Mouse (Mus musculus) erythroblast, embryonic 14.5 days (primary cell): Measurements from ENCODE around the gene Gm13275.
"Not testable (repeated sequence)": the region's sequence is repeated elsewhere in the genome, so short reads cannot be mapped to it uniquely, and the experiment has no call there.

Experiments
- GATA1 ChIP-seq: IDR thresholded peaks from 2 replicates; pipeline ENCODE4 v1.6.1; 2012; ENCODE audit warnings: low read length, inconsistent platforms, mixed read lengths
- TAL1 ChIP-seq: IDR thresholded peaks from 3 replicates; pipeline ENCODE4 v1.6.1; 2012; ENCODE audit warnings: low read length, inconsistent platforms, mixed read lengths

DNA sequence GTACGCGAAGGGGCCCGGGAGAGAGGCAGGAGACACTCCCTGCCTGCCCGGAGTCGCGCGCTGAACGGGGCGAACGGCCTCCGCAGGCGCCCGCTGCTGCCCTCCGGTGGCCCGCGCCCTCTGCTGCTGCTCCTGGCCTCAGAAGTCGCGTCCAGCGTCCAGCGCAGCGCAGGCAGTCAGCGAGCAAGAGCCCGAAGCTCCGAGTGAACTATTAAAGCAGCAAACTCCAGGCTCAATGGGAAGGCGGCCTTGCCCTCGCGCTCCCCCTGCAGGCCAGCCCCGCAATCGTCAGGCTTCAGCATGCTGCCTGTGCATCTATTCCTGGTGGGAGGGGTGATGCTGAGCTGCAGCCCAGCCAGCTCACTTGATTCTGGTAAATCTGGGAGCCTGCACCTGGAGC lies 17.7 kb upstream of the Gm13275 start, which contains the start of gene Gm13289:
- not testable (repeated sequence) for TF ChIP-seq GATA1, TAL1
